Mouse (Mus musculus) stomach, postnatal 0 days (tissue): Measurements from ENCODE around the gene Nat14.
A peak's percentile ranks its signal among the peaks of the same experiment; 100 is the strongest.

Experiments used
- CTCF ChIP-seq: IDR thresholded peaks from 2 replicates; pipeline ENCODE4 v1.5.1; 2016; ENCODE audit warnings: antibody characterized with exemption, low read depth, mild to moderate bottlenecking, moderate library complexity
- EP300 ChIP-seq: optimal IDR thresholded peaks from 2 replicates; pipeline ENCODE3; 2016; ENCODE audit warnings: antibody characterized with exemption

DNA sequence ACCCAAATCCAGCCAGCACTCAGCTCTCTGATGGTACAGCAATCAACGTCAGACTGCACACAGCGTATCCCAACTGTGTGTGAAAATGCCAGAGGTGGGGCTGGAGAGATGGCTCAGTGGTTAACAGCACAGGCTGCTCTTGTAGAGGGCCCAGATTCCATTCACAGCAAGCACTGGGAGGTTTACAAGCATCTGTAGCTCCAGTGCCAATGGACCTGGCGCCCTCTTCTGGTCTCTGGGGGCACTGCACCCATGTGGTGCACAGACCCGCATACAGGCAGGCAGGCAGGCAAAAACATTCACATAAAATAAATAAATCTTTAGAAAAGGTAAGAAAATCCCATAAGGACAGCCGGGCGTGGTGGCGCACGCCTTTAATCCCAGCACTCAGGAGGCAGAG lies 20.7 kb upstream of the Nat14 start:
- peak; percentile 68 for TF ChIP-seq CTCF
- TF ChIP-seq EP300 = no peak
